Mouse (Mus musculus) C2C12 (cell line): Measurements from ENCODE around the gene Ttn.

Source experiments
- CTCF ChIP-seq: IDR thresholded peaks from one replicate; pipeline ENCODE4 v1.5.1; 2011; ENCODE audit not compliant: control insufficient read depth, insufficient read depth, insufficient read length
- MAX ChIP-seq: IDR thresholded peaks from one replicate; pipeline ENCODE4 v1.6.1; 2011; ENCODE audit warnings: mild to moderate bottlenecking, control low read depth
- MYOG ChIP-seq: IDR thresholded peaks from one replicate; pipeline ENCODE4 v1.6.1; 2011; ENCODE audit not compliant: control insufficient read depth, insufficient read length; ENCODE audit errors: extremely low read depth

GRCm38 (mm10) chr2:76811160-76811559, 171.2 kb downstream of the Ttn start:
- no peak for TF ChIP-seq MYOG
- no peak for TF ChIP-seq CTCF
- no peak for TF ChIP-seq MAX
